Mouse (Mus musculus): ENCODE measurements around the gene Gm28372. TPM values are rescaled to one million over a fixed set of nuclear protein-coding genes. Genes with fewer than 3 reads are reported as not detected.

The Gm28372 gene
- total and polyA plus RNA-seq, 2 experiments from 2014 or later = not detected

GRCm38 (mm10) chr2:130432157-130432556, 27.1 kb downstream of the Gm28372 start:
- Histone ChIP-seq H3K27ac (ENCODE audit: low read depth) (no peak overlapping the region), H3K4me1 (ENCODE audit: control insufficient read depth, insufficient read depth) (no peaks in the 10 kb centered on the region), H3K4me2 (ENCODE audit: low read depth, low read length) (no peak overlapping the region), H3K4me3 (ENCODE audit: low read depth, low read length) (no peak overlapping the region), H3K36me3 (replicated peaks; ENCODE audit: control insufficient read depth, insufficient read depth, low read length) (no peaks in the 10 kb centered on the region), H3K27me3 (ENCODE audit: control insufficient read depth, insufficient read depth, low read length) (no peaks in the 10 kb centered on the region), H3K9me3 (replicated peaks; ENCODE audit: control insufficient read depth, low read length) (no peaks in the 10 kb centered on the region), H3K9ac (replicated peaks; ENCODE audit: low read depth, low read length) (no peak overlapping the region)
- no peak for TF ChIP-seq CTCF (IDR thresholded peaks at IDR 0.05; ENCODE audit: low read depth)
- TF ChIP-seq EP300 (IDR thresholded peaks at IDR 0.05; ENCODE audit: low read depth) = no peak
- DNase-seq (ENCODE audit: low spot score) = no peak
- ATAC-seq (ENCODE audit: insufficient read depth, low read depth) = no peak
- WGBS = 70% methylated on average over 3 of the region's 3 CpGs

GRCm38 (mm10) chr2:130433152-130433551, 28.1 kb downstream of the Gm28372 start:
- Histone ChIP-seq H3K4me1 (ENCODE audit: control insufficient read depth, insufficient read depth) (no peaks in the 10 kb centered on the region), H3K27ac (ENCODE audit: low read depth) (no peak overlapping the region), H3K9ac (replicated peaks; ENCODE audit: low read depth, low read length) (no peak overlapping the region), H3K9me3 (replicated peaks; ENCODE audit: control insufficient read depth, low read length) (no peaks in the 10 kb centered on the region), H3K27me3 (ENCODE audit: control insufficient read depth, insufficient read depth, low read length) (no peaks in the 10 kb centered on the region), H3K36me3 (replicated peaks; ENCODE audit: control insufficient read depth, insufficient read depth, low read length) (peaks cover 9% of the 10 kb centered on the region), H3K4me2 (ENCODE audit: low read depth, low read length) (no peak overlapping the region), H3K4me3 (ENCODE audit: low read depth, low read length) (no peak overlapping the region)
- 23% methylated on average over 4 of the region's 4 CpGs for WGBS
- no peak for ATAC-seq (ENCODE audit: insufficient read depth, low read depth)
- no peak for TF ChIP-seq EP300 (IDR thresholded peaks at IDR 0.05; ENCODE audit: low read depth)
- peak; percentile 66 for TF ChIP-seq CTCF (IDR thresholded peaks at IDR 0.05; ENCODE audit: low read depth)
- no peak for DNase-seq (ENCODE audit: low spot score)

GRCm38 (mm10) chr2:130436769-130437168, 31.7 kb downstream of the Gm28372 start:
- TF ChIP-seq CTCF (IDR thresholded peaks at IDR 0.05; ENCODE audit: low read depth) = no peak
- TF ChIP-seq EP300 (IDR thresholded peaks at IDR 0.05; ENCODE audit: low read depth) = no peak
- DNase-seq (ENCODE audit: low spot score) = no peak
- no peak overlapping the region for H3K9ac ChIP-seq (replicated peaks; ENCODE audit: low read depth, low read length)
- no peaks in the 10 kb centered on the region for H3K27me3 ChIP-seq (ENCODE audit: control insufficient read depth, insufficient read depth, low read length)
- 88% methylated on average over 1 of the region's 1 CpGs for WGBS
- H3K4me2 ChIP-seq (ENCODE audit: low read depth, low read length) = no peak overlapping the region
- ATAC-seq (ENCODE audit: insufficient read depth, low read depth) = no peak
- H3K4me3 ChIP-seq (ENCODE audit: low read depth, low read length) = no peak overlapping the region
- no peaks in the 10 kb centered on the region for H3K4me1 ChIP-seq (ENCODE audit: control insufficient read depth, insufficient read depth)
- H3K9me3 ChIP-seq (replicated peaks; ENCODE audit: control insufficient read depth, low read length) = no peaks in the 10 kb centered on the region
- H3K27ac ChIP-seq (ENCODE audit: low read depth) = no peak overlapping the region
- peaks cover 43% of the 10 kb centered on the region for H3K36me3 ChIP-seq (replicated peaks; ENCODE audit: control insufficient read depth, insufficient read depth, low read length)

- no peak for TF ChIP-seq EP300 (IDR thresholded peaks at IDR 0.05; ENCODE audit: low read depth)
- TF ChIP-seq CTCF (IDR thresholded peaks at IDR 0.05; ENCODE audit: low read depth) = no peak
- DNase-seq (ENCODE audit: low spot score) (no peak), ATAC-seq (ENCODE audit: insufficient read depth, low read depth) (no peak)
- Histone ChIP-seq H3K9me3 (replicated peaks; ENCODE audit: control insufficient read depth, low read length) (no peaks in the 10 kb centered on the region), H3K27me3 (ENCODE audit: control insufficient read depth, insufficient read depth, low read length) (no peaks in the 10 kb centered on the region), H3K9ac (replicated peaks; ENCODE audit: low read depth, low read length) (no peak overlapping the region), H3K36me3 (replicated peaks; ENCODE audit: control insufficient read depth, insufficient read depth, low read length) (peaks cover 64% of the 10 kb centered on the region), H3K4me1 (ENCODE audit: control insufficient read depth, insufficient read depth) (no peaks in the 10 kb centered on the region), H3K4me3 (ENCODE audit: low read depth, low read length) (no peak overlapping the region), H3K27ac (ENCODE audit: low read depth) (no peak overlapping the region), H3K4me2 (ENCODE audit: low read depth, low read length) (no peak overlapping the region)
- WGBS = 91% methylated on average over 3 of the region's 3 CpGs
These were observed 33.8 kb downstream of the Gm28372 start for GRCm38 (mm10) chr2:130438861-130439260.

GRCm38 (mm10) chr2:130439840-130440480, 34.9 kb downstream of the Gm28372 start:
- DNase-seq (ENCODE audit: low spot score) = no peak
- H3K9ac ChIP-seq (replicated peaks; ENCODE audit: low read depth, low read length) = no peak overlapping the region
- no peak overlapping the region for H3K4me3 ChIP-seq (ENCODE audit: low read depth, low read length)
- H3K36me3 ChIP-seq (replicated peaks; ENCODE audit: control insufficient read depth, insufficient read depth, low read length) = peaks cover 71% of the 10 kb centered on the region
- TF ChIP-seq CTCF (IDR thresholded peaks at IDR 0.05; ENCODE audit: low read depth) (no peak), EP300 (IDR thresholded peaks at IDR 0.05; ENCODE audit: low read depth) (no peak)
- H3K27ac ChIP-seq (ENCODE audit: low read depth) = no peak overlapping the region
- H3K27me3 ChIP-seq (ENCODE audit: control insufficient read depth, insufficient read depth, low read length) = no peaks in the 10 kb centered on the region
- ATAC-seq (ENCODE audit: insufficient read depth, low read depth) = no peak
- WGBS = 83% methylated on average over 4 of the region's 4 CpGs
- H3K4me2 ChIP-seq (ENCODE audit: low read depth, low read length) = no peak overlapping the region
- no peaks in the 10 kb centered on the region for H3K4me1 ChIP-seq (ENCODE audit: control insufficient read depth, insufficient read depth)
- H3K9me3 ChIP-seq (replicated peaks; ENCODE audit: control insufficient read depth, low read length) = no peaks in the 10 kb centered on the region

GRCm38 (mm10) chr2:130442162-130442561, 37.1 kb downstream of the Gm28372 start:
- Histone ChIP-seq H3K4me2 (ENCODE audit: low read depth, low read length) (no peak overlapping the region), H3K27me3 (ENCODE audit: control insufficient read depth, insufficient read depth, low read length) (no peaks in the 10 kb centered on the region), H3K9me3 (replicated peaks; ENCODE audit: control insufficient read depth, low read length) (no peaks in the 10 kb centered on the region), H3K36me3 (replicated peaks; ENCODE audit: control insufficient read depth, insufficient read depth, low read length) (peaks cover 71% of the 10 kb centered on the region), H3K9ac (replicated peaks; ENCODE audit: low read depth, low read length) (no peak overlapping the region), H3K4me1 (ENCODE audit: control insufficient read depth, insufficient read depth) (no peaks in the 10 kb centered on the region), H3K4me3 (ENCODE audit: low read depth, low read length) (no peak overlapping the region), H3K27ac (ENCODE audit: low read depth) (no peak overlapping the region)
- WGBS = 77% methylated on average over 10 of the region's 10 CpGs
- no peak for ATAC-seq (ENCODE audit: insufficient read depth, low read depth)
- no peak for DNase-seq (ENCODE audit: low spot score)
- TF ChIP-seq EP300 (IDR thresholded peaks at IDR 0.05; ENCODE audit: low read depth) (no peak), CTCF (IDR thresholded peaks at IDR 0.05; ENCODE audit: low read depth) (no peak)

All from heart, postnatal 0 days (tissue).